Mouse (Mus musculus): ENCODE data around the gene Dnajc7.
"Not testable (repeated sequence)": the region's sequence is repeated elsewhere in the genome, so short reads cannot be mapped to it uniquely, and the experiment has no call there.

Gene Dnajc7

GRCm38 (mm10) chr11:100548141-100548540, 71.8 kb downstream of the Dnajc7 start:
- no peak for DNase-seq (ENCODE audit: low spot score)

- DNase-seq (ENCODE audit: low spot score): no peak
Observed at GRCm38 (mm10) chr11:100546955-100547354, 73.0 kb downstream of the Dnajc7 start.

GRCm38 (mm10) chr11:100545746-100546085, 74.3 kb downstream of the Dnajc7 start:
- no peak for DNase-seq (ENCODE audit: low spot score)

GRCm38 (mm10) chr11:100544832-100545745, 74.9 kb downstream of the Dnajc7 start, which contains the start of gene Ttc25:
TSS of gene Ttc25 (plus strand) at chr11:100545607.
- peak; percentile 48 for DNase-seq (ENCODE audit: low spot score)

GRCm38 (mm10) chr11:100541577-100541976, 78.4 kb downstream of the Dnajc7 start:
- no peak for DNase-seq (ENCODE audit: low spot score)

- no peak for DNase-seq (ENCODE audit: low spot score)
Observed at GRCm38 (mm10) chr11:100540966-100541365, 79.0 kb downstream of the Dnajc7 start.

GRCm38 (mm10) chr11:100536466-100536865, 83.5 kb downstream of the Dnajc7 start:
- no peak for DNase-seq (ENCODE audit: low spot score)

GRCm38 (mm10) chr11:100535996-100536395, 84.0 kb downstream of the Dnajc7 start:
- no peak for DNase-seq (ENCODE audit: low spot score)

GRCm38 (mm10) chr11:100534821-100535220, 85.1 kb downstream of the Dnajc7 start:
- not testable (repeated sequence) for DNase-seq (ENCODE audit: low spot score)

GRCm38 (mm10) chr11:100534411-100534810, 85.6 kb downstream of the Dnajc7 start:
- DNase-seq (ENCODE audit: low spot score): not testable (repeated sequence)

GRCm38 (mm10) chr11:100533871-100534270, 86.1 kb downstream of the Dnajc7 start:
- no peak for DNase-seq (ENCODE audit: low spot score)

All from urinary bladder, postnatal 10 days (tissue).